In genomic region chr7:136791162-136791561, GRCm38 (mm10) we compare ENCODE assay signal across 22 mouse cellular contexts.
DNase-seq lines count a peak whose midpoint lies in the region; ATAC-seq lines count a peak whose summit lies in the region.
"Had no signal": no experiment of that assay in that cellular context is flagged by ENCODE, and none has a peak within 500 bp of the region (broad histone marks: within the 10 kb centered on the region; RNA-seq: fewer than 3 reads in every experiment).

No protein-coding gene starts in this region.

- no peaks in the 10 kb centered on the region for H3K4me1 ChIP-seq in hindbrain, embryonic 11.5 days (replicated peaks; ENCODE audit: control insufficient read depth, insufficient read depth, low read length)
- H3K4me1 ChIP-seq in hindbrain, embryonic 14.5 days (replicated peaks; ENCODE audit: control insufficient read depth, insufficient read depth, low read length) = 0 out of 2 replicates have a peak, but pooled peaks cover 3% of the 10 kb centered on the region
- peaks cover 5% of the 10 kb centered on the region; the same call in 1 of the 2 replicates for H3K4me1 ChIP-seq in embryonic facial prominence, embryonic 14.5 days (ENCODE audit: control insufficient read depth, insufficient read depth, low read length)
- peaks cover 19% of the 10 kb centered on the region for H3K4me1 ChIP-seq in limb, embryonic 12.5 days (replicated peaks)
- H3K4me1 ChIP-seq in midbrain, embryonic 16.5 days (ENCODE audit: control insufficient read depth, insufficient read depth, low read length) = no peaks in the 10 kb centered on the region

- no peaks in the 10 kb centered on the region for H3K9me3 ChIP-seq in hindbrain, embryonic 11.5 days (ENCODE audit: control insufficient read depth, low read length)
- H3K9me3 ChIP-seq in hindbrain, embryonic 14.5 days (ENCODE audit: control insufficient read depth, low read length) = peaks cover 8% of the 10 kb centered on the region; the same call in 1 of the 2 replicates
- no peaks in the 10 kb centered on the region for H3K9me3 ChIP-seq in embryonic facial prominence, embryonic 14.5 days (ENCODE audit: control insufficient read depth, low read length)
- no peaks in the 10 kb centered on the region for H3K9me3 ChIP-seq in limb, embryonic 12.5 days
- no peaks in the 10 kb centered on the region for H3K9me3 ChIP-seq in midbrain, embryonic 16.5 days (replicated peaks; ENCODE audit: control insufficient read depth, low read length, poor library complexity, severe bottlenecking)
- H3K9me3 ChIP-seq: forebrain, embryonic 15.5 days; heart, embryonic 10.5 days had no signal

- H3K27ac ChIP-seq in hindbrain, embryonic 11.5 days (ENCODE audit: low read depth, low read length) = 0 out of 2 replicates have a peak overlapping the region, but pooled peaks have one; percentile 6
- no peak overlapping the region for H3K27ac ChIP-seq in hindbrain, embryonic 14.5 days
- no peak overlapping the region for H3K27ac ChIP-seq in embryonic facial prominence, embryonic 14.5 days (replicated peaks; ENCODE audit: low read depth, low read length)
- peak overlapping the region; percentile 50; the same call in 1 of the 2 replicates for H3K27ac ChIP-seq in limb, embryonic 12.5 days
- no peak overlapping the region for H3K27ac ChIP-seq in midbrain, embryonic 16.5 days (ENCODE audit: low read length)
- H3K27ac ChIP-seq: forebrain, embryonic 15.5 days; heart, embryonic 10.5 days; hindbrain, postnatal 0 days had no signal

- 69% methylated on average over 2 of the region's 2 CpGs for WGBS in hindbrain, embryonic 11.5 days
- 69% methylated on average over 2 of the region's 2 CpGs for WGBS in hindbrain, embryonic 14.5 days
- 49% methylated on average over 2 of the region's 2 CpGs for WGBS in embryonic facial prominence, embryonic 14.5 days
- 19% methylated on average over 2 of the region's 2 CpGs for WGBS in limb, embryonic 12.5 days
- 72% methylated on average over 2 of the region's 2 CpGs for WGBS in midbrain, embryonic 16.5 days

- peak; percentile 29 for DNase-seq in embryo, embryonic 11 days
- no peak for DNase-seq in embryo, embryonic 10.5 days (ENCODE audit: low spot score)
- DNase-seq in hindbrain, embryonic 11.5 days (ENCODE audit: low spot score) = no peak
- no peak for DNase-seq in hindbrain, embryonic 14.5 days (ENCODE audit: low spot score)
- DNase-seq in embryonic facial prominence, embryonic 14.5 days (ENCODE audit: low spot score) = peak; percentile 54
- DNase-seq in T-cell, adult 2 months (ENCODE audit: low spot score) = no peak
- DNase-seq: adrenal gland, adult 2 months; adrenal gland, postnatal 36 days; cerebellum, adult 2 months; cerebellum, postnatal 25 days; gastrocnemius, postnatal 36 days; heart, adult 18-20 months; heart, postnatal 10 days; kidney, adult 11 months; kidney, adult 9 months had no signal

- no peaks in the 10 kb centered on the region for H3K36me3 ChIP-seq in hindbrain, embryonic 11.5 days (ENCODE audit: control insufficient read depth, insufficient read depth, low read length)
- no peaks in the 10 kb centered on the region for H3K36me3 ChIP-seq in hindbrain, embryonic 14.5 days (replicated peaks; ENCODE audit: control insufficient read depth, insufficient read depth)
- no peaks in the 10 kb centered on the region for H3K36me3 ChIP-seq in embryonic facial prominence, embryonic 14.5 days (ENCODE audit: control insufficient read depth, insufficient read depth, low read length)
- H3K36me3 ChIP-seq in limb, embryonic 12.5 days = no peaks in the 10 kb centered on the region
- no peaks in the 10 kb centered on the region for H3K36me3 ChIP-seq in midbrain, embryonic 16.5 days (ENCODE audit: control insufficient read depth, insufficient read depth, low read length)
- H3K36me3 ChIP-seq: forebrain, embryonic 15.5 days; heart, embryonic 10.5 days had no signal

- H3K4me2 ChIP-seq in hindbrain, embryonic 11.5 days (replicated peaks; ENCODE audit: low read depth, low read length) = no peak overlapping the region
- no peak overlapping the region for H3K4me2 ChIP-seq in hindbrain, embryonic 14.5 days (replicated peaks)
- H3K4me2 ChIP-seq in embryonic facial prominence, embryonic 14.5 days (ENCODE audit: low read depth, low read length) = no peak overlapping the region
- H3K4me2 ChIP-seq in limb, embryonic 12.5 days = no peak overlapping the region
- no peak overlapping the region for H3K4me2 ChIP-seq in midbrain, embryonic 16.5 days (ENCODE audit: low read length)
- H3K4me2 ChIP-seq: forebrain, embryonic 15.5 days had no signal

- no peaks in the 10 kb centered on the region for H3K27me3 ChIP-seq in hindbrain, embryonic 11.5 days (ENCODE audit: control insufficient read depth, insufficient read depth, low read length)
- no peaks in the 10 kb centered on the region for H3K27me3 ChIP-seq in hindbrain, embryonic 14.5 days (ENCODE audit: control insufficient read depth, insufficient read depth, low read length)
- no peaks in the 10 kb centered on the region for H3K27me3 ChIP-seq in embryonic facial prominence, embryonic 14.5 days (replicated peaks; ENCODE audit: control insufficient read depth, insufficient read depth, low read length)
- H3K27me3 ChIP-seq in limb, embryonic 12.5 days = peaks cover 4% of the 10 kb centered on the region; the same call in 1 of the 2 replicates
- H3K27me3 ChIP-seq in midbrain, embryonic 16.5 days (ENCODE audit: control insufficient read depth, insufficient read depth, low read depth, low read length) = no peaks in the 10 kb centered on the region
- H3K27me3 ChIP-seq: CH12.LX; forebrain, embryonic 15.5 days; Patski had no signal

- ATAC-seq in hindbrain, embryonic 11.5 days (ENCODE audit: low FRiP score) = no peak
- ATAC-seq in hindbrain, embryonic 14.5 days (ENCODE audit: low FRiP score) = no peak
- peak; percentile 30; the same call in 1 of the 2 replicates for ATAC-seq in embryonic facial prominence, embryonic 14.5 days (ENCODE audit: low read depth)
- 0 out of 2 replicates have a peak, but pooled peaks have one; percentile 42 for ATAC-seq in limb, embryonic 12.5 days (ENCODE audit: insufficient number of reproducible peaks, insufficient read depth, low FRiP score, low TSS enrichment, low read depth)
- ATAC-seq in midbrain, embryonic 16.5 days = no peak
- ATAC-seq: forebrain, embryonic 15.5 days; hindbrain, postnatal 0 days; Patski had no signal

- no peak overlapping the region for H3K4me3 ChIP-seq in hindbrain, embryonic 11.5 days (ENCODE audit: low read depth, low read length)
- no peak overlapping the region for H3K4me3 ChIP-seq in hindbrain, embryonic 14.5 days (replicated peaks; ENCODE audit: low read length)
- no peak overlapping the region for H3K4me3 ChIP-seq in embryonic facial prominence, embryonic 14.5 days (ENCODE audit: low read depth, low read length)
- H3K4me3 ChIP-seq in limb, embryonic 12.5 days (replicated peaks) = no peak overlapping the region
- H3K4me3 ChIP-seq in midbrain, embryonic 16.5 days (ENCODE audit: low read depth, low read length) = no peak overlapping the region
- H3K4me3 ChIP-seq: forebrain, embryonic 15.5 days; heart, embryonic 10.5 days had no signal

- H3K9ac ChIP-seq in hindbrain, embryonic 11.5 days (ENCODE audit: low read depth, low read length) = no peak overlapping the region
- no peak overlapping the region for H3K9ac ChIP-seq in hindbrain, embryonic 14.5 days
- no peak overlapping the region for H3K9ac ChIP-seq in embryonic facial prominence, embryonic 14.5 days (ENCODE audit: low read depth, low read length)
- no peak overlapping the region for H3K9ac ChIP-seq in limb, embryonic 12.5 days (replicated peaks)
- no peak overlapping the region for H3K9ac ChIP-seq in midbrain, embryonic 16.5 days (ENCODE audit: low read depth, low read length)
- H3K9ac ChIP-seq: forebrain, embryonic 15.5 days had no signal

Comparison
In these comparisons a context has a peak if more than half of its experiments do, and no peak if none do; other contexts are left out.
1. DNase-seq: peak in embryo, embryonic 11 days (single experiment) and embryonic facial prominence, embryonic 14.5 days (single experiment); none in embryo, embryonic 10.5 days (single experiment), hindbrain, embryonic 11.5 days (single experiment), hindbrain, embryonic 14.5 days (single experiment) and T-cell, adult 2 months (single experiment).
2. H3K27ac ChIP-seq: peak in hindbrain, embryonic 11.5 days (single experiment) and limb, embryonic 12.5 days (single experiment); none in hindbrain, embryonic 14.5 days (single experiment), embryonic facial prominence, embryonic 14.5 days (single experiment) and midbrain, embryonic 16.5 days (single experiment).
3. ATAC-seq: peak in embryonic facial prominence, embryonic 14.5 days (single experiment) and limb, embryonic 12.5 days (single experiment); none in hindbrain, embryonic 11.5 days (single experiment), hindbrain, embryonic 14.5 days (single experiment) and midbrain, embryonic 16.5 days (single experiment).